Mouse (Mus musculus) inflammation-experienced regulatory T-cells (primary cell): ENCODE results near the gene Clnk. TPM values are rescaled to one million over a fixed set of nuclear protein-coding genes. Genes with fewer than 3 reads are reported as not detected.

Experiments
- polyA plus RNA-seq, 2 experiments: library from polyadenylated mRNA; unstranded; fragments of 100-300 nt; shearing (Covaris generic); gene quantifications; one replicate each; pipeline ENCODE4 v1.2.1; 2017

The Clnk gene
- under 1 TPM; 0.16 to 0.54 TPM for polyA plus RNA-seq

DNA sequence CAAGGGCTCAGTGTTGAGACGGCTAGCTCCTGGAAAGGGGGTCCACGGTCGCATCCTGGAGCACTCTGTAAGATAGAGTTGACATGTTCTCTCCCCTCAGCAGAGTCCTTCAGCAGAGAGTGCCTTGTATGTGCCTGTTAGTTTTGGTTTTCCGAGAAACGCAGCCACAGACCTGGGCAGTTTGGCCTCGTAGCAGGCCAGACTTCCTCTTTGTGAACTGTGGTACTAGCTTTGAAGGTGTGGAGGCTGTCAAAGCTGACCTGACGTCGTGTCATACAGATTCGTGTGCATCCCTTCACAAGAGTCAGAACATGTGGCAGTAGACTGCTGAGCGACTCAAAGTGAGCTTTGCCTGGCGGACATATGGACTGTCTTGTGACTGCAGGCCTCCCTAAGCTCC, at the start of gene Clnk:
Gene Clnk, minus strand, starts transcription at position 191 of the 400 bp plus-strand sequence.

GRCm38 (mm10) chr5:38684164-38684911, 192.3 kb downstream of the Clnk start, which contains the start of gene Zfp518b:
Gene Zfp518b (minus strand): TSS chr5:38684826.

Other genes with a start within 250 kb of the Clnk start
- gene Zfp518b, start 192.0 kb downstream of the Clnk start, polyA plus RNA-seq = 1 to 10 TPM in 1 of 2 experiments, under 1 TPM in 1; 0.26 to 1.4 TPM